Mouse (Mus musculus): ENCODE measurements around the gene Phlda1. TPM values are rescaled to one million over a fixed set of nuclear protein-coding genes. Genes with fewer than 3 reads are reported as not detected.

Phlda1 gene
- polyA plus RNA-seq, 1 experiment from 2014 or later = 137 TPM

GRCm38 (mm10) chr10:111516804-111517436 is 10.8 kb downstream of the Phlda1 start:
- Histone ChIP-seq H3K27ac (ENCODE audit: low read depth) (peak overlapping the region; percentile 68), H3K9ac (no peak overlapping the region), H3K27me3 (ENCODE audit: insufficient read depth, low read length) (no peaks in the 10 kb centered on the region), H3K4me1 (ENCODE audit: insufficient read depth) (peaks cover 43% of the 10 kb centered on the region), H3K4me3 (ENCODE audit: low read depth, low read length) (no peak overlapping the region), H3K9me3 (ENCODE audit: low read depth, low read length) (no peaks in the 10 kb centered on the region), H3K4me2 (no peak overlapping the region; the same call in 1 of the 2 replicates), H3K36me3 (ENCODE audit: insufficient read depth) (no peaks in the 10 kb centered on the region)
- ATAC-seq (ENCODE audit: insufficient read depth) (no peak), DNase-seq (no peak)
- TF ChIP-seq CTCF (IDR thresholded peaks at IDR 0.05; ENCODE audit: low read depth) = no peak
- 61% methylated on average over 8 of the region's 8 CpGs for WGBS

GRCm38 (mm10) chr10:111518350-111518749 is 12.3 kb downstream of the Phlda1 start:
- Histone ChIP-seq H3K27ac (ENCODE audit: low read depth) (no peak overlapping the region), H3K4me3 (ENCODE audit: low read depth, low read length) (no peak overlapping the region), H3K9me3 (ENCODE audit: low read depth, low read length) (no peaks in the 10 kb centered on the region), H3K4me2 (no peak overlapping the region), H3K27me3 (ENCODE audit: insufficient read depth, low read length) (no peaks in the 10 kb centered on the region), H3K9ac (no peak overlapping the region), H3K36me3 (ENCODE audit: insufficient read depth) (no peaks in the 10 kb centered on the region), H3K4me1 (ENCODE audit: insufficient read depth) (peaks cover 36% of the 10 kb centered on the region)
- DNase-seq = no peak
- ATAC-seq (ENCODE audit: insufficient read depth) = no peak
- WGBS = 80% methylated on average over 4 of the region's 4 CpGs
- no peak for TF ChIP-seq CTCF (IDR thresholded peaks at IDR 0.05; ENCODE audit: low read depth)

DNA sequence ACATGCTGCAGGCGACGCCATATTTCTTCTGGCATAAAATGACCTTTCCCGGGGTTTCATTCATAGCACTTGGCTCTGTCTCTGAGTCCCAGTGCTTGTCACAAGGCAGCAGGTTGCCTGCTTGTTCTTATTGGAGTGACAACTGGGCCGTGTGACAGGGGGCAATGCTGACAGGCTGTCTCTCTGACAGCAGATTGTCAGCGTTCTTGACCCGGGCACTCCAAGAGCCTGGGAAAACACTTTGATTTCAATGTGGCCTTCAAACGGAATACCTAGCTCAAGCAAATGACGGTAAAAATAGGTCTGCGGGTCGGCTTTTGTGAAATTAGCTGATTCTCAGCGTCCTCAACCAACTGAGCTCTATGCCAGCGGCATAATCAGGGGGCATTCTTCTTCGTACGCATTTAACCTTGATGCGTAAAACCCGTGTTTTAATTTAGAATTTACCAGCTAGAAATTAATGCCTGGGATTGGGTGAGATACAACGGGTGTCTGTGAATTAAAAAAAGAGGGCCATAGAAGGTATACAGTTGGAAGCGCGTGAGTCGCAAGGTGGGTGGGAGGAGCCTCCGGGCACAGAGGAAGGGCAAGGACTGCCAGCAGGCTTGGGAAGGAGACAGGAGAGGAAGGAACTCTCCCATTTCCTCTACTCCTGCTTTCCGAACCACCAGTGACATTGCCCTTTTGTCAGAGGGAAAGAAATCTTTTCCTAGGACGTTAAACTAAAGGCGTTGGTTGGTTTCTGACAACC is 13.7 kb downstream of the Phlda1 start:
- Histone ChIP-seq H3K9me3 (ENCODE audit: low read depth, low read length) (no peaks in the 10 kb centered on the region), H3K4me1 (ENCODE audit: insufficient read depth) (peaks cover 36% of the 10 kb centered on the region), H3K27ac (ENCODE audit: low read depth) (peak overlapping the region; percentile 58; the same call in 1 of the 2 replicates), H3K36me3 (ENCODE audit: insufficient read depth) (no peaks in the 10 kb centered on the region), H3K4me2 (peak overlapping the region; percentile 38; the same call in 1 of the 2 replicates), H3K4me3 (ENCODE audit: low read depth, low read length) (no peak overlapping the region), H3K27me3 (ENCODE audit: insufficient read depth, low read length) (no peaks in the 10 kb centered on the region), H3K9ac (no peak overlapping the region)
- no peak for TF ChIP-seq CTCF (IDR thresholded peaks at IDR 0.05; ENCODE audit: low read depth)
- DNase-seq = no peak
- 45% methylated on average over 24 of the region's 24 CpGs for WGBS
- ATAC-seq (ENCODE audit: insufficient read depth) = no peak

- H3K36me3 ChIP-seq (ENCODE audit: insufficient read depth) = no peaks in the 10 kb centered on the region
- no peaks in the 10 kb centered on the region for H3K9me3 ChIP-seq (ENCODE audit: low read depth, low read length)
- no peak overlapping the region for H3K4me3 ChIP-seq (ENCODE audit: low read depth, low read length)
- H3K9ac ChIP-seq = no peak overlapping the region
- DNase-seq = no peak
- no peaks in the 10 kb centered on the region for H3K27me3 ChIP-seq (ENCODE audit: insufficient read depth, low read length)
- peaks cover 35% of the 10 kb centered on the region for H3K4me1 ChIP-seq (ENCODE audit: insufficient read depth)
- peak overlapping the region; percentile 58; the same call in 1 of the 2 replicates for H3K27ac ChIP-seq (ENCODE audit: low read depth)
- WGBS = 57% methylated on average over 3 of the region's 3 CpGs
- TF ChIP-seq CTCF (IDR thresholded peaks at IDR 0.05; ENCODE audit: low read depth) = no peak
- no peak overlapping the region; the same call in 1 of the 2 replicates for H3K4me2 ChIP-seq
- no peak for ATAC-seq (ENCODE audit: insufficient read depth)
Observed at GRCm38 (mm10) chr10:111520621-111521020, 14.5 kb downstream of the Phlda1 start.

DNA sequence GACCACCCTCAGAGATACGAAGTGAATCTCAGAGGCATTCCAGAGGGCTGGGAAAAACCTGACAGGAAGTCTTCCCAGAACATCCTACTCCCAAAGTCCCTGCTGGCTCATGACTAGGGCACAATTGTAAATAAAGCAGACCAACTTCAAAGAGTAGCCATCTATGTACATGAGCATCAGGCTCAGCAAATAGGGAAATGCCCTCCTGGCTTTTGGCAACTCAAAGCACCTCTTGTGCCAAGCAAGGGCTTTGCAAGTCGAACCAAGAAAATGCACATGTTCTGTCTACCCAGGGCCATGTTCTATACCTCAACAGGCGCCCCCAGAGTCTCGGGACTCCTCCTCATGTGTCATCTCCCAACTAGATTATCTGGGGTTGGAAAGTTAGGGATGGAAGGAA is 15.6 kb downstream of the Phlda1 start:
- no peaks in the 10 kb centered on the region for H3K36me3 ChIP-seq (ENCODE audit: insufficient read depth)
- H3K4me2 ChIP-seq = no peak overlapping the region
- no peaks in the 10 kb centered on the region for H3K27me3 ChIP-seq (ENCODE audit: insufficient read depth, low read length)
- TF ChIP-seq CTCF (IDR thresholded peaks at IDR 0.05; ENCODE audit: low read depth) = no peak
- H3K9ac ChIP-seq = no peak overlapping the region; the same call in 1 of the 2 replicates
- H3K27ac ChIP-seq (ENCODE audit: low read depth) = peak overlapping the region; percentile 30; the same call in 1 of the 2 replicates
- DNase-seq = no peak
- H3K9me3 ChIP-seq (ENCODE audit: low read depth, low read length) = no peaks in the 10 kb centered on the region
- H3K4me1 ChIP-seq (ENCODE audit: insufficient read depth) = peaks cover 26% of the 10 kb centered on the region
- ATAC-seq (ENCODE audit: insufficient read depth) = no peak
- 43% methylated on average over 4 of the region's 4 CpGs for WGBS
- no peak overlapping the region for H3K4me3 ChIP-seq (ENCODE audit: low read depth, low read length)

DNA sequence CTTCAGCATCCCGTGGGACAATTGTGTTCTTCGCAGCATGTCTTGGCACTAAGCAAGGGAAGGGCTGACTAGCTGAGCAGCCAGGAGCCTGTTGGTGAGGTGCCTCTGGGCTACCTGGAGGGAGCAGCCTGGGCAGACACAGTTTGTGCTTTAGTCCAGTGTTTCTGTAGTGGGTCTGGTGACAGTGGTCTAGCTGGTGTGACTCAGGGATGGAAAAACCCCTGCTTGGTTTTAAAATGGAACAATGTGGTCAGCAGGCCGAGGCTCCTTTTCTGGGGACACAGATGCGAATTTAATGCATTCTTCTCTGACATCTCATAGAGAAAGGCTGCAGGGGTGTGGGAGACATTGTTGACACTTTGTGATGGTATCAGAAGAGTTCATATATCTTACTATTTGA is 16.1 kb downstream of the Phlda1 start:
- 77% methylated on average over 4 of the region's 4 CpGs for WGBS
- H3K36me3 ChIP-seq (ENCODE audit: insufficient read depth) = no peaks in the 10 kb centered on the region
- no peak for ATAC-seq (ENCODE audit: insufficient read depth)

DNA sequence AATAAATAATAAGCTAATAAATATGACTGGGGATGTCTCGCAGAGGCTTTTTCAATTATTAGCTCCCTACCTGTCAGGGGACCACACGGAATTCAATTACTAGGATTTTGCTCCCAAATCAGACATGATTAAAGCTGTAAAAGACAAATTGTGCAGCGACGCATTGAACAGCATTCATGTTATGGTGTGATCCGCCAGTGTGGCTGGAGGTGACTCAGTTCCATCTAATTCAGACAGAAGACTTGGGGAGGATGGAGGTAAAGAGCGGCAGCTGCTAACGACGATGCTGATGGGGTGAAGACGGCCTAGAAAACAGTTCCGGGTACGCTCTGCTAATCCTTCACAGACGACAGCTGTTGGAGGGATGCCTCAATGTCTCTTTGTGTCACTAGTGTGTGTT is 17.8 kb downstream of the Phlda1 start:
- Histone ChIP-seq H3K4me2 (no peak overlapping the region), H3K27me3 (ENCODE audit: insufficient read depth, low read length) (no peaks in the 10 kb centered on the region), H3K4me1 (ENCODE audit: insufficient read depth) (peaks cover 18% of the 10 kb centered on the region; the same call in 1 of the 2 replicates), H3K4me3 (ENCODE audit: low read depth, low read length) (no peak overlapping the region), H3K27ac (ENCODE audit: low read depth) (no peak overlapping the region), H3K9me3 (ENCODE audit: low read depth, low read length) (no peaks in the 10 kb centered on the region), H3K36me3 (ENCODE audit: insufficient read depth) (no peaks in the 10 kb centered on the region), H3K9ac (no peak overlapping the region)
- DNase-seq (no peak), ATAC-seq (ENCODE audit: insufficient read depth) (no peak)
- WGBS = 79% methylated on average over 12 of the region's 12 CpGs
- TF ChIP-seq CTCF (IDR thresholded peaks at IDR 0.05; ENCODE audit: low read depth) = no peak

More for the DNA sequence above, 16.1 kb downstream of the Phlda1 start:
- Histone ChIP-seq H3K4me1 (ENCODE audit: insufficient read depth) (peaks cover 21% of the 10 kb centered on the region; the same call in 1 of the 2 replicates), H3K4me3 (ENCODE audit: low read depth, low read length) (no peak overlapping the region), H3K9me3 (ENCODE audit: low read depth, low read length) (no peaks in the 10 kb centered on the region), H3K4me2 (no peak overlapping the region), H3K27me3 (ENCODE audit: insufficient read depth, low read length) (no peaks in the 10 kb centered on the region), H3K9ac (no peak overlapping the region), H3K27ac (ENCODE audit: low read depth) (peak overlapping the region; percentile 30; the same call in 1 of the 2 replicates)
- TF ChIP-seq CTCF (IDR thresholded peaks at IDR 0.05; ENCODE audit: low read depth) = no peak
- no peak for DNase-seq
